Mouse (Mus musculus) stomach, postnatal 0 days (tissue): ENCODE measurements around the gene Glmp. TPM values are rescaled to one million over a fixed set of nuclear protein-coding genes. Genes with fewer than 3 reads are reported as not detected.

Experiments
- ATAC-seq: fragments of 200-750 bp; cut with Nextera tagmentation; 2 replicates; pipeline ENCODE4 v1.8.0; 2017; ENCODE audit not compliant: low FRiP score, low TSS enrichment
- DNase-seq: peaks from one replicate; pipeline ENCODE4 v3.0.0-alpha.2; 2016; ENCODE audit warnings: low spot score
- H3K27ac ChIP-seq: fragments of 300-500 bp; sonication (generic); replicated peaks from 2 replicates; pipeline ENCODE4 v1.5.1; 2014; ENCODE audit warnings: mild to moderate bottlenecking, control low read depth
- H3K27me3 ChIP-seq: fragments of 300-500 bp; sonication (generic); 2 replicates; pipeline ENCODE4 v1.6.1; 2014; ENCODE audit warnings: low read length; ENCODE audit not compliant: control insufficient read depth, insufficient read depth
- H3K36me3 ChIP-seq: fragments of 300-500 bp; sonication (generic); 2 replicates; pipeline ENCODE4 v1.6.1; 2014; ENCODE audit warnings: low read length, mixed read lengths; ENCODE audit not compliant: control insufficient read depth, insufficient read depth
- H3K4me1 ChIP-seq: fragments of 300-500 bp; sonication (generic); replicated peaks from 2 replicates; pipeline ENCODE4 v1.6.1; 2014; ENCODE audit warnings: antibody characterized with exemption; ENCODE audit not compliant: control insufficient read depth, insufficient read depth
- H3K4me2 ChIP-seq: fragments of 300-500 bp; sonication (generic); replicated peaks from 2 replicates; pipeline ENCODE4 v1.6.1; 2014; ENCODE audit warnings: low read depth, mild to moderate bottlenecking, control low read depth, moderate library complexity
- H3K4me3 ChIP-seq: fragments of 300-500 bp; sonication (generic); 2 replicates; pipeline ENCODE4 v1.5.1; 2014; ENCODE audit warnings: low read depth, low read length, control low read depth
- H3K9ac ChIP-seq: fragments of 300-500 bp; sonication (generic); 2 replicates; pipeline ENCODE4 v1.6.1; 2014; ENCODE audit warnings: mild to moderate bottlenecking, low read length, control low read depth, mixed read lengths
- H3K9me3 ChIP-seq: fragments of 300-500 bp; sonication (generic); 2 replicates; pipeline ENCODE4 v1.6.1; 2016; ENCODE audit warnings: low read length; ENCODE audit not compliant: control insufficient read depth
- CTCF ChIP-seq: IDR thresholded peaks from 2 replicates; pipeline ENCODE4 v1.5.1; 2016; ENCODE audit warnings: antibody characterized with exemption, low read depth, mild to moderate bottlenecking, moderate library complexity
- EP300 ChIP-seq: optimal IDR thresholded peaks from 2 replicates; pipeline ENCODE3; 2016; ENCODE audit warnings: antibody characterized with exemption
- WGBS: fragments of 180-500 bp; shearing (Covaris S2); extraction: QIAGEN DNeasy Blood & Tissue Kit; methylation state at CpG from one replicate; pipeline ENCODE4 v1.1.7; 2014; 5-methylcytosine and 5-hydroxymethylcytosine counted together
- polyA plus RNA-seq: library from polyadenylated mRNA; unstranded; fragments of >200 nt; fragmentation: Nextera tagmentation; extraction: Ambion mirVana; gene quantifications from 2 replicates; pipeline ENCODE4 v1.2.1, GENCODE M21; 2015

Glmp gene
- polyA plus RNA-seq, 1 experiment from 2014 or later: 161 TPM

GRCm38 (mm10) chr3:88297321-88297851 is 27.4 kb upstream of the Glmp start:
- no peak for ATAC-seq

GRCm38 (mm10) chr3:88299172-88299571 is 25.7 kb upstream of the Glmp start:
- Histone ChIP-seq H3K4me3 (no peak overlapping the region), H3K4me2 (no peak overlapping the region), H3K9me3 (no peaks in the 10 kb centered on the region), H3K27ac (no peak overlapping the region), H3K36me3 (peaks cover 18% of the 10 kb centered on the region), H3K4me1 (no peaks in the 10 kb centered on the region), H3K9ac (no peak overlapping the region), H3K27me3 (no peaks in the 10 kb centered on the region)
- no peak for TF ChIP-seq EP300
- TF ChIP-seq CTCF: no peak
- ATAC-seq: no peak
- DNase-seq: no peak
- WGBS: 73% methylated on average over 1 of the region's 1 CpGs

More at GRCm38 (mm10) chr3:88297321-88297851, 27.4 kb upstream of the Glmp start:
- peaks cover 10% of the 10 kb centered on the region for H3K36me3 ChIP-seq
- H3K9me3 ChIP-seq: no peaks in the 10 kb centered on the region
- under 1% methylated on average over 30 of the region's 30 CpGs for WGBS
- H3K27me3 ChIP-seq: no peaks in the 10 kb centered on the region
- H3K27ac ChIP-seq: peak overlapping the region; percentile 93
- no peaks in the 10 kb centered on the region for H3K4me1 ChIP-seq
- TF ChIP-seq EP300 (no peak), CTCF (no peak)
- peak overlapping the region; percentile 51 for H3K4me2 ChIP-seq
- no peak for DNase-seq
- peak overlapping the region; percentile 82 for H3K9ac ChIP-seq
- peak overlapping the region; percentile 79 for H3K4me3 ChIP-seq

- H3K4me2 ChIP-seq: no peak overlapping the region
Observed at GRCm38 (mm10) chr3:88328956-88329355, 4.1 kb downstream of the Glmp start.

GRCm38 (mm10) chr3:88331282-88331681 is 6.5 kb downstream of the Glmp start:
- no peaks in the 10 kb centered on the region for H3K9me3 ChIP-seq
- H3K36me3 ChIP-seq: peaks cover 9% of the 10 kb centered on the region
- DNase-seq (peak; percentile 61), ATAC-seq (no peak)
- no peaks in the 10 kb centered on the region for H3K4me1 ChIP-seq
- no peak overlapping the region for H3K4me2 ChIP-seq
- WGBS: 42% methylated on average over 2 of the region's 2 CpGs
- H3K4me3 ChIP-seq: no peak overlapping the region
- H3K27ac ChIP-seq: no peak overlapping the region
- H3K27me3 ChIP-seq: no peaks in the 10 kb centered on the region
- H3K9ac ChIP-seq: no peak overlapping the region
- TF ChIP-seq EP300: no peak
- peak; percentile 74 for TF ChIP-seq CTCF

More at GRCm38 (mm10) chr3:88328956-88329355, 4.1 kb downstream of the Glmp start:
- H3K4me1 ChIP-seq: peaks cover 3% of the 10 kb centered on the region; the same call in 1 of the 2 replicates
- ATAC-seq (no peak), DNase-seq (no peak)
- H3K27ac ChIP-seq: no peak overlapping the region
- no peak overlapping the region for H3K4me3 ChIP-seq
- H3K36me3 ChIP-seq: peaks cover 9% of the 10 kb centered on the region
- H3K27me3 ChIP-seq: no peaks in the 10 kb centered on the region
- no peak overlapping the region for H3K9ac ChIP-seq
- H3K9me3 ChIP-seq: no peaks in the 10 kb centered on the region
- WGBS: 53% methylated on average over 5 of the region's 5 CpGs
- TF ChIP-seq CTCF (no peak), EP300 (no peak)

GRCm38 (mm10) chr3:88334029-88334658 is 9.3 kb downstream of the Glmp start:
- H3K27ac ChIP-seq: peak overlapping the region; percentile 95

GRCm38 (mm10) chr3:88334902-88335435 is 10.1 kb downstream of the Glmp start:
- Histone ChIP-seq H3K4me1 (peaks cover 3% of the 10 kb centered on the region; the same call in 1 of the 2 replicates), H3K9ac (peak overlapping the region; percentile 90), H3K4me3 (peak overlapping the region; percentile 81), H3K27ac (peak overlapping the region; percentile 95), H3K27me3 (no peaks in the 10 kb centered on the region), H3K36me3 (peaks cover 3% of the 10 kb centered on the region; the same call in 1 of the 2 replicates), H3K9me3 (no peaks in the 10 kb centered on the region), H3K4me2 (peak overlapping the region; percentile 73)
- ATAC-seq: no peak
- no peak for DNase-seq
- TF ChIP-seq EP300 (no peak), CTCF (no peak)
- 28% methylated on average over 3 of the region's 3 CpGs for WGBS

More at GRCm38 (mm10) chr3:88334029-88334658, 9.3 kb downstream of the Glmp start:
- Histone ChIP-seq H3K4me3 (peak overlapping the region; percentile 37), H3K9ac (peak overlapping the region; percentile 63), H3K4me2 (peak overlapping the region; percentile 52), H3K36me3 (peaks cover 6% of the 10 kb centered on the region; the same call in 1 of the 2 replicates), H3K9me3 (no peaks in the 10 kb centered on the region), H3K27me3 (no peaks in the 10 kb centered on the region), H3K4me1 (peaks cover 3% of the 10 kb centered on the region; the same call in 1 of the 2 replicates)
- peak; percentile 91 for DNase-seq
- ATAC-seq: peak; percentile 84
- WGBS: 38% methylated on average over 12 of the region's 12 CpGs
- TF ChIP-seq CTCF: no peak
- TF ChIP-seq EP300: peak; percentile 77
